Mouse (Mus musculus) limb, embryonic 15.5 days (tissue): ENCODE results near the gene Rwdd3. TPM values are rescaled to one million over a fixed set of nuclear protein-coding genes. Genes with fewer than 3 reads are reported as not detected.

Source experiments
- ATAC-seq: fragments of 200-750 bp; cut with Nextera tagmentation; 2 replicates; pipeline ENCODE4 v1.8.0; 2017; ENCODE audit warnings: low read depth, moderate TSS enrichment; ENCODE audit not compliant: insufficient number of reproducible peaks, low FRiP score, low TSS enrichment
- H3K27ac ChIP-seq: fragments of 300-500 bp; sonication (generic); 2 replicates; pipeline ENCODE4 v1.5.1; 2015; ENCODE audit warnings: moderate library complexity, mild to moderate bottlenecking, inconsistent platforms
- H3K27me3 ChIP-seq: fragments of 300-500 bp; sonication (generic); 2 replicates; pipeline ENCODE4 v1.6.1; 2015; ENCODE audit warnings: inconsistent platforms
- H3K36me3 ChIP-seq: fragments of 300-500 bp; sonication (generic); 2 replicates; pipeline ENCODE4 v1.6.1; 2015; ENCODE audit warnings: inconsistent platforms
- H3K4me1 ChIP-seq: fragments of 300-500 bp; sonication (generic); 2 replicates; pipeline ENCODE4 v1.6.1; 2015; ENCODE audit warnings: inconsistent platforms
- H3K4me2 ChIP-seq: fragments of 300-500 bp; sonication (generic); 2 replicates; pipeline ENCODE4 v1.6.1; 2015; ENCODE audit warnings: mild to moderate bottlenecking, inconsistent platforms
- H3K4me3 ChIP-seq: fragments of 300-500 bp; sonication (generic); 2 replicates; pipeline ENCODE4 v1.5.1; 2015; ENCODE audit warnings: mild to moderate bottlenecking, inconsistent platforms
- H3K9ac ChIP-seq: fragments of 300-500 bp; sonication (generic); 2 replicates; pipeline ENCODE4 v1.6.1; 2015; ENCODE audit warnings: inconsistent platforms
- H3K9me3 ChIP-seq: fragments of 300-500 bp; sonication (generic); 2 replicates; pipeline ENCODE4 v1.6.1; 2016; ENCODE audit warnings: inconsistent platforms
- WGBS: fragments of 180-500 bp; shearing (Covaris S2); methylation state at CpG from one replicate; pipeline ENCODE4 v1.1.7; 2015; 5-methylcytosine and 5-hydroxymethylcytosine counted together
- polyA plus RNA-seq: library from polyadenylated mRNA; unstranded; fragments of >200 nt; fragmentation: Nextera tagmentation; extraction: Ambion mirVana; gene quantifications from 2 replicates; pipeline ENCODE4 v1.2.1, GENCODE M21; 2015

Gene Rwdd3
- polyA plus RNA-seq, 1 experiment from 2014 or later, result 5.3 TPM

GRCm38 (mm10) chr3:121157546-121158330, 13.8 kb downstream of the Rwdd3 start:
- Histone ChIP-seq H3K4me3 (no peak overlapping the region), H3K36me3 (no peaks in the 10 kb centered on the region), H3K27ac (no peak overlapping the region), H3K4me1 (peaks cover 12% of the 10 kb centered on the region), H3K9me3 (no peaks in the 10 kb centered on the region), H3K27me3 (no peaks in the 10 kb centered on the region), H3K9ac (no peak overlapping the region), H3K4me2 (no peak overlapping the region)
- 63% methylated on average over 10 of the region's 10 CpGs for WGBS
- no peak for ATAC-seq

GRCm38 (mm10) chr3:121156451-121157186, 14.9 kb downstream of the Rwdd3 start:
- Histone ChIP-seq H3K9me3 (no peaks in the 10 kb centered on the region), H3K9ac (no peak overlapping the region), H3K4me1 (peaks cover 12% of the 10 kb centered on the region), H3K27ac (no peak overlapping the region), H3K27me3 (no peaks in the 10 kb centered on the region), H3K4me2 (no peak overlapping the region), H3K36me3 (no peaks in the 10 kb centered on the region), H3K4me3 (no peak overlapping the region)
- 60% methylated on average over 11 of the region's 11 CpGs for WGBS
- ATAC-seq, result no peak

- Histone ChIP-seq H3K27me3 (no peaks in the 10 kb centered on the region), H3K4me2 (no peak overlapping the region)
Measured at GRCm38 (mm10) chr3:121156043-121156442, 15.5 kb downstream of the Rwdd3 start.

GRCm38 (mm10) chr3:121133937-121134336, 37.6 kb downstream of the Rwdd3 start:
- H3K27me3 ChIP-seq, result no peaks in the 10 kb centered on the region
- H3K27ac ChIP-seq, result no peak overlapping the region
- WGBS, result 75% methylated on average over 11 of the region's 11 CpGs
- no peak overlapping the region for H3K4me2 ChIP-seq
- H3K36me3 ChIP-seq, result no peaks in the 10 kb centered on the region
- no peaks in the 10 kb centered on the region for H3K4me1 ChIP-seq
- ATAC-seq, result no peak; the same call in 1 of the 2 replicates
- H3K9ac ChIP-seq, result no peak overlapping the region
- no peak overlapping the region for H3K4me3 ChIP-seq
- no peaks in the 10 kb centered on the region for H3K9me3 ChIP-seq

More at GRCm38 (mm10) chr3:121156043-121156442, 15.5 kb downstream of the Rwdd3 start:
- H3K36me3 ChIP-seq, result no peaks in the 10 kb centered on the region
- H3K4me1 ChIP-seq, result peaks cover 12% of the 10 kb centered on the region
- H3K9me3 ChIP-seq, result no peaks in the 10 kb centered on the region
- 23% methylated on average over 7 of the region's 7 CpGs for WGBS
- H3K27ac ChIP-seq, result no peak overlapping the region
- no peak for ATAC-seq
- no peak overlapping the region for H3K9ac ChIP-seq
- no peak overlapping the region for H3K4me3 ChIP-seq

GRCm38 (mm10) chr3:121133039-121133438, 38.5 kb downstream of the Rwdd3 start:
- Histone ChIP-seq H3K4me1 (no peaks in the 10 kb centered on the region), H3K4me3 (no peak overlapping the region), H3K36me3 (no peaks in the 10 kb centered on the region), H3K4me2 (no peak overlapping the region), H3K27me3 (no peaks in the 10 kb centered on the region), H3K9ac (no peak overlapping the region), H3K9me3 (no peaks in the 10 kb centered on the region), H3K27ac (no peak overlapping the region)
- WGBS, result 69% methylated on average over 5 of the region's 5 CpGs
- ATAC-seq, result no peak

GRCm38 (mm10) chr3:121127171-121127570, 44.3 kb downstream of the Rwdd3 start:
- ATAC-seq, result no peak
- 89% methylated on average over 2 of the region's 2 CpGs for WGBS
- H3K27ac ChIP-seq, result no peak overlapping the region

GRCm38 (mm10) chr3:121126476-121126875, 45.0 kb downstream of the Rwdd3 start:
- Histone ChIP-seq H3K27me3 (no peaks in the 10 kb centered on the region), H3K36me3 (no peaks in the 10 kb centered on the region), H3K4me2 (no peak overlapping the region), H3K9ac (no peak overlapping the region), H3K9me3 (no peaks in the 10 kb centered on the region), H3K4me3 (no peak overlapping the region), H3K27ac (no peak overlapping the region), H3K4me1 (no peaks in the 10 kb centered on the region)
- 73% methylated on average over 5 of the region's 5 CpGs for WGBS
- ATAC-seq, result no peak

More at GRCm38 (mm10) chr3:121127171-121127570, 44.3 kb downstream of the Rwdd3 start:
- Histone ChIP-seq H3K27me3 (no peaks in the 10 kb centered on the region), H3K4me1 (no peaks in the 10 kb centered on the region), H3K4me2 (no peak overlapping the region), H3K36me3 (no peaks in the 10 kb centered on the region), H3K4me3 (no peak overlapping the region), H3K9ac (no peak overlapping the region), H3K9me3 (no peaks in the 10 kb centered on the region)

GRCm38 (mm10) chr3:121121072-121121471, 50.4 kb downstream of the Rwdd3 start:
- no peaks in the 10 kb centered on the region for H3K27me3 ChIP-seq
- no peaks in the 10 kb centered on the region for H3K9me3 ChIP-seq
- WGBS, result 55% methylated on average over 5 of the region's 5 CpGs
- H3K4me2 ChIP-seq, result no peak overlapping the region
- H3K27ac ChIP-seq, result no peak overlapping the region
- no peaks in the 10 kb centered on the region for H3K36me3 ChIP-seq
- H3K4me3 ChIP-seq, result no peak overlapping the region
- H3K9ac ChIP-seq, result no peak overlapping the region
- ATAC-seq, result no peak
- H3K4me1 ChIP-seq, result no peaks in the 10 kb centered on the region

- WGBS, result 69% methylated on average over 13 of the region's 13 CpGs
Measured at GRCm38 (mm10) chr3:121116590-121116989, 54.9 kb downstream of the Rwdd3 start.

GRCm38 (mm10) chr3:121116067-121116466, 55.4 kb downstream of the Rwdd3 start:
- Histone ChIP-seq H3K4me1 (0 out of 2 replicates have a peak, but pooled peaks cover 3% of the 10 kb centered on the region), H3K27me3 (no peaks in the 10 kb centered on the region), H3K27ac (no peak overlapping the region), H3K36me3 (no peaks in the 10 kb centered on the region), H3K9me3 (no peaks in the 10 kb centered on the region), H3K4me2 (no peak overlapping the region), H3K9ac (no peak overlapping the region), H3K4me3 (no peak overlapping the region)
- 60% methylated on average over 5 of the region's 5 CpGs for WGBS
- no peak for ATAC-seq

More at GRCm38 (mm10) chr3:121116590-121116989, 54.9 kb downstream of the Rwdd3 start:
- no peak overlapping the region for H3K4me3 ChIP-seq
- no peak overlapping the region for H3K27ac ChIP-seq
- ATAC-seq, result no peak
- no peaks in the 10 kb centered on the region for H3K27me3 ChIP-seq
- 0 out of 2 replicates have a peak, but pooled peaks cover 3% of the 10 kb centered on the region for H3K4me1 ChIP-seq
- H3K9ac ChIP-seq, result no peak overlapping the region
- H3K36me3 ChIP-seq, result no peaks in the 10 kb centered on the region
- H3K9me3 ChIP-seq, result no peaks in the 10 kb centered on the region
- no peak overlapping the region for H3K4me2 ChIP-seq

- Histone ChIP-seq H3K4me2 (no peak overlapping the region), H3K4me1 (peaks cover 3% of the 10 kb centered on the region; the same call in 1 of the 2 replicates), H3K4me3 (no peak overlapping the region), H3K27me3 (no peaks in the 10 kb centered on the region), H3K9ac (no peak overlapping the region), H3K9me3 (no peaks in the 10 kb centered on the region), H3K27ac (no peak overlapping the region), H3K36me3 (no peaks in the 10 kb centered on the region)
- WGBS, result 69% methylated on average over 8 of the region's 8 CpGs
- ATAC-seq, result no peak
Measured at GRCm38 (mm10) chr3:121111068-121111467, 60.4 kb downstream of the Rwdd3 start.

- no peak for ATAC-seq
- 45% methylated on average over 7 of the region's 7 CpGs for WGBS
- Histone ChIP-seq H3K36me3 (no peaks in the 10 kb centered on the region), H3K9ac (no peak overlapping the region), H3K4me1 (peaks cover under 1% of the 10 kb centered on the region; the same call in 1 of the 2 replicates), H3K27ac (no peak overlapping the region), H3K4me2 (no peak overlapping the region), H3K27me3 (no peaks in the 10 kb centered on the region), H3K9me3 (no peaks in the 10 kb centered on the region), H3K4me3 (no peak overlapping the region)
Measured at GRCm38 (mm10) chr3:121110430-121110829, 61.1 kb downstream of the Rwdd3 start.
